Mouse (Mus musculus): ENCODE data around the gene Gm10964. TPM values are rescaled to one million over a fixed set of nuclear protein-coding genes. Genes with fewer than 3 reads are reported as not detected.
A peak's percentile ranks its signal among the peaks of the same experiment; 100 is the strongest.

Gm10964 gene
- polyA plus RNA-seq, 1 experiment: not detected

GRCm38 (mm10) chr3:103714942-103715341, 24.2 kb upstream of the Gm10964 start:
- Histone ChIP-seq H3K4me3 (ENCODE audit: insufficient read depth, low read depth, low read length) (no peak overlapping the region), H3K27ac (ENCODE audit: insufficient read depth, low read depth, low read length) (no peak overlapping the region), H3K4me1 (ENCODE audit: control insufficient read depth, insufficient read depth, low read length) (peaks cover 23% of the 10 kb centered on the region)
- WGBS: 90% methylated on average over 8 of the region's 8 CpGs
- no peak for TF ChIP-seq POLR2A (IDR thresholded peaks at IDR 0.05; ENCODE audit: insufficient read depth, low read depth, low read length)
- no peak for TF ChIP-seq CTCF (IDR thresholded peaks at IDR 0.05; ENCODE audit: insufficient read depth, low read depth, low read length)

GRCm38 (mm10) chr3:103715762-103716693, 23.1 kb upstream of the Gm10964 start:
- 38% methylated on average over 11 of the region's 11 CpGs for WGBS
- TF ChIP-seq POLR2A (IDR thresholded peaks at IDR 0.05; ENCODE audit: insufficient read depth, low read depth, low read length): no peak
- TF ChIP-seq CTCF (IDR thresholded peaks at IDR 0.05; ENCODE audit: insufficient read depth, low read depth, low read length): no peak
- Histone ChIP-seq H3K4me1 (ENCODE audit: control insufficient read depth, insufficient read depth, low read length) (peaks cover 23% of the 10 kb centered on the region), H3K4me3 (ENCODE audit: insufficient read depth, low read depth, low read length) (no peak overlapping the region), H3K27ac (ENCODE audit: insufficient read depth, low read depth, low read length) (0 out of 2 replicates have a peak overlapping the region, but pooled peaks have one; percentile 62)

GRCm38 (mm10) chr3:103716774-103717760, 22.1 kb upstream of the Gm10964 start:
- H3K27ac ChIP-seq (ENCODE audit: insufficient read depth, low read depth, low read length): peak overlapping the region; percentile 92
- TF ChIP-seq CTCF (IDR thresholded peaks at IDR 0.05; ENCODE audit: insufficient read depth, low read depth, low read length): no peak
- TF ChIP-seq POLR2A (IDR thresholded peaks at IDR 0.05; ENCODE audit: insufficient read depth, low read depth, low read length): no peak
- 29% methylated on average over 15 of the region's 15 CpGs for WGBS
- H3K4me1 ChIP-seq (ENCODE audit: control insufficient read depth, insufficient read depth, low read length): peaks cover 23% of the 10 kb centered on the region
- H3K4me3 ChIP-seq (ENCODE audit: insufficient read depth, low read depth, low read length): no peak overlapping the region

GRCm38 (mm10) chr3:103718728-103719127, 20.4 kb upstream of the Gm10964 start:
- H3K4me3 ChIP-seq (ENCODE audit: insufficient read depth, low read depth, low read length): no peak overlapping the region
- TF ChIP-seq POLR2A (IDR thresholded peaks at IDR 0.05; ENCODE audit: insufficient read depth, low read depth, low read length) (no peak), CTCF (IDR thresholded peaks at IDR 0.05; ENCODE audit: insufficient read depth, low read depth, low read length) (no peak)
- 91% methylated on average over 4 of the region's 4 CpGs for WGBS

GRCm38 (mm10) chr3:103724137-103724536, 15.0 kb upstream of the Gm10964 start:
- TF ChIP-seq CTCF (IDR thresholded peaks at IDR 0.05; ENCODE audit: insufficient read depth, low read depth, low read length) (no peak), POLR2A (IDR thresholded peaks at IDR 0.05; ENCODE audit: insufficient read depth, low read depth, low read length) (no peak)
- H3K27ac ChIP-seq (ENCODE audit: insufficient read depth, low read depth, low read length): no peak overlapping the region
- WGBS: 57% methylated on average over 3 of the region's 3 CpGs
- H3K4me1 ChIP-seq (ENCODE audit: control insufficient read depth, insufficient read depth, low read length): peaks cover 8% of the 10 kb centered on the region; the same call in 1 of the 2 replicates
- no peak overlapping the region for H3K4me3 ChIP-seq (ENCODE audit: insufficient read depth, low read depth, low read length)

More at GRCm38 (mm10) chr3:103718728-103719127, 20.4 kb upstream of the Gm10964 start:
- peaks cover 23% of the 10 kb centered on the region for H3K4me1 ChIP-seq (ENCODE audit: control insufficient read depth, insufficient read depth, low read length)
- H3K27ac ChIP-seq (ENCODE audit: insufficient read depth, low read depth, low read length): no peak overlapping the region

GRCm38 (mm10) chr3:103726642-103727041, 12.5 kb upstream of the Gm10964 start:
- no peak overlapping the region for H3K27ac ChIP-seq (ENCODE audit: insufficient read depth, low read depth, low read length)
- 66% methylated on average over 3 of the region's 3 CpGs for WGBS
- no peak overlapping the region for H3K4me3 ChIP-seq (ENCODE audit: insufficient read depth, low read depth, low read length)
- H3K4me1 ChIP-seq (ENCODE audit: control insufficient read depth, insufficient read depth, low read length): peaks cover 5% of the 10 kb centered on the region; the same call in 1 of the 2 replicates
- TF ChIP-seq CTCF (IDR thresholded peaks at IDR 0.05; ENCODE audit: insufficient read depth, low read depth, low read length) (no peak), POLR2A (IDR thresholded peaks at IDR 0.05; ENCODE audit: insufficient read depth, low read depth, low read length) (no peak)

- H3K4me3 ChIP-seq (ENCODE audit: insufficient read depth, low read depth, low read length): no peak overlapping the region
- H3K27ac ChIP-seq (ENCODE audit: insufficient read depth, low read depth, low read length): no peak overlapping the region; the same call in 1 of the 2 replicates
- H3K4me1 ChIP-seq (ENCODE audit: control insufficient read depth, insufficient read depth, low read length): peaks cover 11% of the 10 kb centered on the region
- 51% methylated on average over 2 of the region's 2 CpGs for WGBS
- TF ChIP-seq POLR2A (IDR thresholded peaks at IDR 0.05; ENCODE audit: insufficient read depth, low read depth, low read length): no peak
- no peak for TF ChIP-seq CTCF (IDR thresholded peaks at IDR 0.05; ENCODE audit: insufficient read depth, low read depth, low read length)
Measured at GRCm38 (mm10) chr3:103727813-103728326, 11.3 kb upstream of the Gm10964 start.

GRCm38 (mm10) chr3:103729850-103730249, 9.3 kb upstream of the Gm10964 start:
- H3K4me3 ChIP-seq (ENCODE audit: insufficient read depth, low read depth, low read length): no peak overlapping the region
- TF ChIP-seq POLR2A (IDR thresholded peaks at IDR 0.05; ENCODE audit: insufficient read depth, low read depth, low read length): no peak
- TF ChIP-seq CTCF (IDR thresholded peaks at IDR 0.05; ENCODE audit: insufficient read depth, low read depth, low read length): no peak
- WGBS: 93% methylated on average over 9 of the region's 9 CpGs
- H3K27ac ChIP-seq (ENCODE audit: insufficient read depth, low read depth, low read length): no peak overlapping the region
- H3K4me1 ChIP-seq (ENCODE audit: control insufficient read depth, insufficient read depth, low read length): peaks cover 29% of the 10 kb centered on the region

All from olfactory bulb, adult 2 months (tissue).